Mouse (Mus musculus) MEL (cell line): Measurements from ENCODE around the gene Dlx4. TPM values are rescaled to one million over a fixed set of nuclear protein-coding genes. Genes with fewer than 3 reads are reported as not detected.
A peak's percentile ranks its signal among the peaks of the same experiment; 100 is the strongest.

Experiments used
- DNase-seq: peaks from one replicate; pipeline ENCODE4 v3.0.0; 2011; ENCODE audit warnings: low read depth, low spot score
- H3K27ac ChIP-seq: 2 replicates; pipeline ENCODE4 v1.5.1; 2012; ENCODE audit warnings: low read depth, mild to moderate bottlenecking, control low read depth, low read length, moderate library complexity; ENCODE audit not compliant: control insufficient read depth
- H3K27me3 ChIP-seq, 2 experiments: fragments of 150-350 bp in 1 of 2; sonication (generic) in 1 of 2; 2 replicates each; pipeline ENCODE4 v1.6.1; 2012; ENCODE audit warnings: low read length in 2 of 2, mild to moderate bottlenecking in 2 of 2, improper control_type of control experiment in 1 of 2, moderate library complexity in 1 of 2; ENCODE audit not compliant: insufficient read depth in 2 of 2, control insufficient read depth in 1 of 2
- H3K36me3 ChIP-seq, 2 experiments: 2 replicates each; pipeline ENCODE4 v1.6.1; 2012 to 2014; ENCODE audit warnings: low read length in 2 of 2, improper control_type of control experiment in 1 of 2, inconsistent platforms in 1 of 2, mild to moderate bottlenecking in 1 of 2; ENCODE audit not compliant: insufficient read depth in 2 of 2, control insufficient read depth in 1 of 2
- H3K4me1 ChIP-seq, 2 experiments: fragments of 150-350 bp in 1 of 2; sonication (generic) in 1 of 2; 2 replicates each; pipeline ENCODE4 v1.6.1; 2012; ENCODE audit warnings: low read length in 2 of 2, improper control_type of control experiment in 1 of 2, mild to moderate bottlenecking in 1 of 2; ENCODE audit not compliant: insufficient read depth in 2 of 2, control insufficient read depth in 1 of 2
- H3K4me3 ChIP-seq, 2 experiments: fragments of 150-350 bp in 1 of 2; sonication (generic) in 1 of 2; 2 replicates each; pipeline ENCODE4 v1.5.1; 2012; ENCODE audit warnings: low read depth in 2 of 2, low read length in 2 of 2, mild to moderate bottlenecking in 2 of 2, moderate library complexity in 2 of 2, control low read depth in 1 of 2, improper control_type of control experiment in 1 of 2; ENCODE audit not compliant: control insufficient read depth in 1 of 2, insufficient read depth in 1 of 2
- H3K79me2 ChIP-seq: 2 replicates; pipeline ENCODE4 v1.6.1; 2012; ENCODE audit warnings: mild to moderate bottlenecking, low read length, moderate library complexity; ENCODE audit not compliant: control insufficient read depth, poor library complexity, insufficient read depth
- H3K9ac ChIP-seq: 2 replicates; pipeline ENCODE4 v1.6.1; 2012; ENCODE audit warnings: low read depth, mild to moderate bottlenecking, control low read depth, low read length, moderate library complexity; ENCODE audit not compliant: control insufficient read depth, poor library complexity, severe bottlenecking
- H3K9me3 ChIP-seq: fragments of 150-350 bp; sonication (generic); replicated peaks from 2 replicates; pipeline ENCODE4 v1.6.1; 2012; ENCODE audit warnings: mild to moderate bottlenecking, low read length, improper control_type of control experiment, moderate library complexity; ENCODE audit not compliant: insufficient read depth
- BHLHE40 ChIP-seq: IDR thresholded peaks from 2 replicates; pipeline ENCODE4 v1.6.1; 2012; ENCODE audit warnings: low read depth, mild to moderate bottlenecking, inconsistent platforms, low read length, improper control_type of control experiment, borderline replicate concordance
- CHD1 ChIP-seq: IDR thresholded peaks from 2 replicates; pipeline ENCODE4 v1.6.1; 2012; ENCODE audit warnings: low read depth, mild to moderate bottlenecking, inconsistent platforms, low read length, improper control_type of control experiment
- ELF1 ChIP-seq: IDR thresholded peaks from 2 replicates; pipeline ENCODE4 v1.6.1; 2014; ENCODE audit warnings: low read depth, mild to moderate bottlenecking, inconsistent platforms, low read length, improper control_type of control experiment, moderate library complexity
- EP300 ChIP-seq, 2 experiments: IDR thresholded peaks; 2 replicates each; pipeline ENCODE4 v1.6.1; 2011; ENCODE audit warnings: improper control_type of control experiment in 2 of 2, low read length in 2 of 2, low read depth in 1 of 2, mild to moderate bottlenecking in 1 of 2
- GABPA ChIP-seq: IDR thresholded peaks from 2 replicates; pipeline ENCODE4 v1.6.1; 2012; ENCODE audit warnings: low read depth, mild to moderate bottlenecking, inconsistent platforms, low read length, improper control_type of control experiment, moderate library complexity
- GATA1 ChIP-seq: IDR thresholded peaks from 2 replicates; pipeline ENCODE4 v1.6.1; 2011; ENCODE audit warnings: low read depth, low read length, improper control_type of control experiment
- HCFC1 ChIP-seq: IDR thresholded peaks from 2 replicates; pipeline ENCODE4 v1.6.1; 2012; ENCODE audit warnings: low read depth, mild to moderate bottlenecking, inconsistent platforms, low read length, improper control_type of control experiment, moderate library complexity
- KAT2A ChIP-seq: conservative IDR thresholded peaks from 2 replicates; pipeline ENCODE4 v1.6.1; 2012; ENCODE audit warnings: low read depth, low read length, improper control_type of control experiment, inconsistent platforms
- MAFK ChIP-seq: IDR thresholded peaks from 2 replicates; pipeline ENCODE4 v1.6.1; 2011; ENCODE audit warnings: low read depth, mild to moderate bottlenecking, low read length, improper control_type of control experiment, borderline replicate concordance
- MAX ChIP-seq: IDR thresholded peaks from 2 replicates; pipeline ENCODE4 v1.6.1; 2011; ENCODE audit warnings: low read length, improper control_type of control experiment
- MAZ ChIP-seq: IDR thresholded peaks from 2 replicates; pipeline ENCODE4 v1.6.1; 2012; ENCODE audit warnings: low read depth, mild to moderate bottlenecking, inconsistent platforms, low read length, improper control_type of control experiment
- MEF2A ChIP-seq: IDR thresholded peaks from 2 replicates; pipeline ENCODE4 v1.6.1; 2014; ENCODE audit warnings: low read depth, mild to moderate bottlenecking, inconsistent platforms, low read length, improper control_type of control experiment; ENCODE audit not compliant: poor library complexity, insufficient replicate concordance, severe bottlenecking; ENCODE audit errors: extremely low read depth
- MXI1 ChIP-seq: IDR thresholded peaks from 2 replicates; pipeline ENCODE4 v1.6.1; 2011; ENCODE audit warnings: mild to moderate bottlenecking, low read depth, low read length, improper control_type of control experiment
- NRF1 ChIP-seq: IDR thresholded peaks from 2 replicates; pipeline ENCODE4 v1.6.1; 2014; ENCODE audit warnings: low read depth, mild to moderate bottlenecking, inconsistent platforms, low read length, improper control_type of control experiment, moderate library complexity; ENCODE audit not compliant: poor library complexity, insufficient read depth, severe bottlenecking
- POLR2A ChIP-seq, 2 experiments: IDR thresholded peaks; 2 replicates each; pipeline ENCODE4 v1.6.1; 2011 to 2012; ENCODE audit warnings: low read length in 2 of 2, mild to moderate bottlenecking in 2 of 2, control low read depth in 1 of 2, improper control_type of control experiment in 1 of 2, low read depth in 1 of 2, moderate library complexity in 1 of 2; ENCODE audit not compliant: control insufficient read depth in 1 of 2, insufficient read depth in 1 of 2, poor library complexity in 1 of 2
- POLR2AphosphoS2 ChIP-seq: IDR thresholded peaks from 2 replicates; pipeline ENCODE4 v1.6.1; 2011; ENCODE audit warnings: low read length, improper control_type of control experiment
- POLR2AphosphoS5 ChIP-seq: IDR thresholded peaks from 2 replicates; pipeline ENCODE4 v1.6.1; 2012; ENCODE audit warnings: low read depth, borderline replicate concordance, mild to moderate bottlenecking, inconsistent platforms, low read length, moderate library complexity, mixed read lengths
- RAD21 ChIP-seq: IDR thresholded peaks from 2 replicates; pipeline ENCODE4 v1.6.1; 2011; ENCODE audit warnings: mild to moderate bottlenecking, low read depth, low read length, improper control_type of control experiment
- RCOR1 ChIP-seq: IDR thresholded peaks from 2 replicates; pipeline ENCODE4 v1.6.1; 2012; ENCODE audit warnings: low read depth, mild to moderate bottlenecking, inconsistent platforms, low read length, improper control_type of control experiment
- SIN3A ChIP-seq: IDR thresholded peaks from 2 replicates; pipeline ENCODE4 v1.6.1; 2012; ENCODE audit warnings: low read length, improper control_type of control experiment, inconsistent platforms
- TAL1 ChIP-seq: IDR thresholded peaks from 2 replicates; pipeline ENCODE4 v1.6.1; 2012; ENCODE audit warnings: mild to moderate bottlenecking, inconsistent platforms, low read length, moderate library complexity, mixed read lengths
- TBP ChIP-seq: IDR thresholded peaks from 2 replicates; pipeline ENCODE4 v1.8.0; 2011; ENCODE audit warnings: low read depth, low read length, improper control_type of control experiment
- TCF12 ChIP-seq: IDR thresholded peaks from 2 replicates; pipeline ENCODE4 v1.6.1; 2014; ENCODE audit warnings: low read depth, mild to moderate bottlenecking, inconsistent platforms, low read length, improper control_type of control experiment, moderate library complexity
- USF1 ChIP-seq: IDR thresholded peaks from 2 replicates; pipeline ENCODE4 v1.6.1; 2014; ENCODE audit warnings: low read depth, mild to moderate bottlenecking, inconsistent platforms, low read length, improper control_type of control experiment, moderate library complexity
- USF2 ChIP-seq, 2 experiments: IDR thresholded peaks; 2 replicates each; pipeline ENCODE4 v1.6.1; 2011 to 2012; ENCODE audit warnings: improper control_type of control experiment in 2 of 2, low read length in 2 of 2, borderline replicate concordance in 1 of 2, inconsistent platforms in 1 of 2, low read depth in 1 of 2, mild to moderate bottlenecking in 1 of 2; ENCODE audit not compliant: insufficient read depth in 1 of 2
- ZC3H11A ChIP-seq: IDR thresholded peaks from 2 replicates; pipeline ENCODE4 v1.6.1; 2012; ENCODE audit warnings: low read depth, mild to moderate bottlenecking, inconsistent platforms, low read length, improper control_type of control experiment
- ZKSCAN1 ChIP-seq: IDR thresholded peaks from 2 replicates; pipeline ENCODE4 v1.6.1; 2012; ENCODE audit warnings: low read depth, mild to moderate bottlenecking, inconsistent platforms, low read length, improper control_type of control experiment, moderate library complexity
- ZMIZ1 ChIP-seq: IDR thresholded peaks from 2 replicates; pipeline ENCODE4 v1.6.1; 2012; ENCODE audit warnings: low read depth, mild to moderate bottlenecking, inconsistent platforms, low read length, improper control_type of control experiment, moderate library complexity
- ZNF384 ChIP-seq: IDR thresholded peaks from 2 replicates; pipeline ENCODE4 v1.6.1; 2012; ENCODE audit warnings: low read depth, mild to moderate bottlenecking, inconsistent platforms, low read length, improper control_type of control experiment
- polyA plus RNA-seq, 2 experiments: library from polyadenylated mRNA; stranded (reverse) in 1 of 2; unstranded in 1 of 2; fragments of >175 nt in 1 of 2; fragments of >200 nt in 1 of 2; gene quantifications; 2 replicates each; pipeline versions ENCODE4 v1.2.1 to v1.2.4; 2012; ENCODE audit warnings: low replicate concordance in 2 of 2, low read depth in 1 of 2; ENCODE audit not compliant: insufficient read length in 2 of 2, insufficient read depth in 1 of 2, missing spikeins in 1 of 2
- total RNA-seq: library from RNA; depleted of rRNA; stranded (reverse); fragments of 300-350 nt; gene quantifications from 2 replicates; pipeline ENCODE4 v1.2.3, GENCODE M21; 2012

Gene Dlx4
- total and polyA plus RNA-seq, 3 experiments = not detected

GRCm38 (mm10) chr11:95105274-95105874 is 40.7 kb downstream of the Dlx4 start:
- Histone ChIP-seq H3K4me1 (peaks cover 0 to 7% of the 10 kb centered on the region in 2 experiments; a peak in 1 of 4 replicates), H3K4me3 (no peak overlapping the region), H3K9ac (no peak overlapping the region), H3K9me3 (no peaks in the 10 kb centered on the region), H3K27ac (no peak overlapping the region), H3K27me3 (peaks cover 2 to 4% of the 10 kb centered on the region in 2 experiments), H3K79me2 (no peaks in the 10 kb centered on the region)
- no peak for DNase-seq
- TF ChIP-seq ZC3H11A (no peak), TAL1 (no peak), POLR2A (IDR thresholded peaks at IDR 0.05; ENCODE audit: control insufficient read depth in 1 of 2, insufficient read depth in 1 of 2, low read depth in 1 of 2, low read length in 2 of 2, poor library complexity in 1 of 2) (no peak), NRF1 (no peak), MAX (no peak), TBP (no peak), BHLHE40 (no peak), MXI1 (no peak), CHD1 (no peak), GABPA (no peak), KAT2A (no peak), USF2 (IDR thresholded peaks at IDR 0.05; ENCODE audit: borderline replicate concordance in 1 of 2, insufficient read depth in 1 of 2, low read depth in 1 of 2, low read length in 2 of 2) (no peak), ZNF384 (no peak), ZKSCAN1 (no peak), USF1 (no peak), ELF1 (no peak), POLR2AphosphoS2 (no peak), TCF12 (no peak), RAD21 (no peak)
- TF ChIP-seq, all 39 proteins: peak for 0
- peaks cover 0 to 5% of the 10 kb centered on the region in 2 experiments; a peak in 2 of 4 replicates for H3K36me3 ChIP-seq

DNA sequence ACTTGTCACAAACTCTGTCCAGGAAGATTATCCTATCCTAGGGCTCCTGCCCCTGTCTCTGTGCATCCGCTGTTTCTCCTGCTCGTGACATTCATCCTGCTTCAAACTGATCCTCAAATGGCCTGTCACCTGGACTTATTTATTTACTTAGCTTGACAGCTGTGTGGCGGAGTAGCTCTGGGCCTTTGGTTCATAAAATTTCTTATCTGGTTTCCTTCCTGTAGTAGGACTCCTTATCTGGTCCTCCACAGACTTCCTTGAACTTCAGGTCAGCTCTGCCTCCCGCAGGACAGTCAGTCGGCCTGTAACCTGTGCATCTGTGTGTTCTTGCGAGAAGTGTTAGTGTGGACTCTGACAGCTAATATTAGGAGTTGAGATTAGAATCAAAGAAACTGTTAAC is 41.8 kb downstream of the Dlx4 start:
- no peak overlapping the region for H3K4me3 ChIP-seq
- no peaks in the 10 kb centered on the region for H3K9me3 ChIP-seq
- peaks cover 0 to 5% of the 10 kb centered on the region in 2 experiments; a peak in 2 of 4 replicates for H3K36me3 ChIP-seq
- no peak overlapping the region for H3K9ac ChIP-seq
- peaks cover 0 to 7% of the 10 kb centered on the region in 2 experiments; a peak in 1 of 4 replicates for H3K4me1 ChIP-seq
- H3K79me2 ChIP-seq = no peaks in the 10 kb centered on the region
- peaks cover 2 to 6% of the 10 kb centered on the region in 2 experiments for H3K27me3 ChIP-seq
- H3K27ac ChIP-seq = no peak overlapping the region
- peak; percentile 44 for DNase-seq
- no peak for TF ChIP-seq KAT2A
- TF ChIP-seq USF2 (IDR thresholded peaks at IDR 0.05; ENCODE audit: borderline replicate concordance in 1 of 2, insufficient read depth in 1 of 2, low read depth in 1 of 2, low read length in 2 of 2) = no peak
- no peak for TF ChIP-seq ZKSCAN1
- no peak for TF ChIP-seq HCFC1
- TF ChIP-seq MEF2A = no peak
- no peak for TF ChIP-seq GABPA
- no peak for TF ChIP-seq RCOR1
- TF ChIP-seq GATA1 = peak; percentile 85
- TF ChIP-seq MXI1 = no peak
- TF ChIP-seq EP300 (IDR thresholded peaks at IDR 0.05; ENCODE audit: low read depth in 1 of 2, low read length in 2 of 2) = peak; percentile 72 to 75
- TF ChIP-seq MAFK = no peak
- no peak for TF ChIP-seq MAZ
- TF ChIP-seq POLR2AphosphoS5 = no peak
- TF ChIP-seq SIN3A = 0 out of 2 replicates have a peak, but pooled peaks have one; percentile 18
- TF ChIP-seq POLR2AphosphoS2 = no peak
- TF ChIP-seq ZNF384 = no peak
- TF ChIP-seq ZMIZ1 = no peak
- TF ChIP-seq MAX = no peak
- no peak for TF ChIP-seq ELF1
